Mouse (Mus musculus): ENCODE measurements around the gene Olfml2b. TPM values are rescaled to one million over a fixed set of nuclear protein-coding genes. Genes with fewer than 3 reads are reported as not detected.

Gene Olfml2b
- polyA plus RNA-seq, 1 experiment from 2014 or later, result 5.2 TPM

- DNase-seq (ENCODE audit: low spot score), result no peak
- Histone ChIP-seq H3K9me3 (ENCODE audit: control insufficient read depth, low read length) (no peaks in the 10 kb centered on the region), H3K4me2 (replicated peaks) (no peak overlapping the region), H3K27me3 (ENCODE audit: control insufficient read depth, insufficient read depth, low read length) (no peaks in the 10 kb centered on the region), H3K4me1 (replicated peaks; ENCODE audit: control insufficient read depth, insufficient read depth, low read length) (no peaks in the 10 kb centered on the region), H3K9ac (no peak overlapping the region), H3K4me3 (replicated peaks; ENCODE audit: low read length) (no peak overlapping the region), H3K36me3 (replicated peaks; ENCODE audit: control insufficient read depth, insufficient read depth) (0 out of 2 replicates have a peak, but pooled peaks cover 7% of the 10 kb centered on the region), H3K27ac (no peak overlapping the region)
- no peak for ATAC-seq (ENCODE audit: low FRiP score)
- WGBS, result 88% methylated on average over 2 of the region's 2 CpGs
Measured at GRCm38 (mm10) chr1:170679624-170680023, 35.3 kb downstream of the Olfml2b start.

GRCm38 (mm10) chr1:170683863-170684262 lies 39.5 kb downstream of the Olfml2b start:
- no peak overlapping the region for H3K27ac ChIP-seq
- 89% methylated on average over 6 of the region's 6 CpGs for WGBS
- H3K36me3 ChIP-seq (replicated peaks; ENCODE audit: control insufficient read depth, insufficient read depth), result 0 out of 2 replicates have a peak, but pooled peaks cover 7% of the 10 kb centered on the region
- no peak overlapping the region for H3K9ac ChIP-seq
- no peaks in the 10 kb centered on the region for H3K4me1 ChIP-seq (replicated peaks; ENCODE audit: control insufficient read depth, insufficient read depth, low read length)
- H3K4me2 ChIP-seq (replicated peaks), result no peak overlapping the region
- ATAC-seq (ENCODE audit: low FRiP score) (no peak), DNase-seq (ENCODE audit: low spot score) (no peak)
- H3K4me3 ChIP-seq (replicated peaks; ENCODE audit: low read length), result no peak overlapping the region
- no peaks in the 10 kb centered on the region for H3K9me3 ChIP-seq (ENCODE audit: control insufficient read depth, low read length)
- H3K27me3 ChIP-seq (ENCODE audit: control insufficient read depth, insufficient read depth, low read length), result no peaks in the 10 kb centered on the region

DNA sequence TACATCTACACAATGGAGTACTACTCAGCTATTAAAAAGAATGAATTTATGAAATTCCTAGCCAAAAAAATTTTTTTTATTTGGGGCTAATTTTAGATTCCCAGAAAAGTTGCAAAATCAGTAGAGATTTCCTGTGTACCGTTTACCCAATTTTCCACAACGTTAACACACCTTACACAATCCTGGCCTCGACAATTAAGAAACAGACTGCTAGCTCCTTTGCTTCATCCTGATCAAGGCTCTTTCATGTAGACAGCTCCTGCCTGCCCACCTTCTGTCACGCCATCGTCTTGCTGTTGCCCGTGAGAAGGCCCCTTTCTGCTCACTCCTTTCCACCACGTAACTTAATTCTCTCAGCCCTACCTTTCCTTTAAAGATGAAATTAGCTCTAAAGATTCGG lies 45.4 kb downstream of the Olfml2b start:
- no peak for ATAC-seq (ENCODE audit: low FRiP score)
- no peaks in the 10 kb centered on the region for H3K27me3 ChIP-seq (ENCODE audit: control insufficient read depth, insufficient read depth, low read length)
- WGBS, result 97% methylated on average over 8 of the region's 8 CpGs

DNA sequence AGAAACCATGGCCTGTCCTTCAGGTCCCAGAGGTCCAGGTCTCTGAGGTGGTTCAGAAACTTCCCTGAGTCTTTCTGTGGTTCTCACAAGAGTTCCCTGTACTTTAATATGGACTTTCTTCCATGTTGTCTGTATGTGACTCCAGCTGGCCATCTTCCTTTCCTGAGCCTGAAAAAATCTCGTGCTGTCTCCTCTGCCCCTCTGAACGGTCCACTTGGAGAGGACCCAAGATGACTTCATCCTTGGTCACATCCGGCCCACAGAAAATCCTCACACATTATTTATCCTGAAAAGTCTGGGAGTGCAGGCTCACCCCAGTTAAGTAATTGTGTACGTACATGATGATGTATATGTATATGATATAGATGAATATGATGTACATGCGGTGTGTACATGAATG lies 47.0 kb downstream of the Olfml2b start:
- no peaks in the 10 kb centered on the region for H3K36me3 ChIP-seq (replicated peaks; ENCODE audit: control insufficient read depth, insufficient read depth)
- WGBS, result 93% methylated on average over 5 of the region's 5 CpGs
- H3K4me2 ChIP-seq (replicated peaks), result no peak overlapping the region

More for the DNA sequence above, 45.4 kb downstream of the Olfml2b start:
- Histone ChIP-seq H3K9ac (no peak overlapping the region), H3K36me3 (replicated peaks; ENCODE audit: control insufficient read depth, insufficient read depth) (no peaks in the 10 kb centered on the region), H3K27ac (no peak overlapping the region), H3K4me1 (replicated peaks; ENCODE audit: control insufficient read depth, insufficient read depth, low read length) (no peaks in the 10 kb centered on the region), H3K9me3 (ENCODE audit: control insufficient read depth, low read length) (no peaks in the 10 kb centered on the region), H3K4me3 (replicated peaks; ENCODE audit: low read length) (no peak overlapping the region), H3K4me2 (replicated peaks) (no peak overlapping the region)
- DNase-seq (ENCODE audit: low spot score), result no peak

GRCm38 (mm10) chr1:170694821-170695291 lies 50.5 kb downstream of the Olfml2b start:
- Histone ChIP-seq H3K4me2 (replicated peaks) (no peak overlapping the region), H3K4me3 (replicated peaks; ENCODE audit: low read length) (no peak overlapping the region), H3K9me3 (ENCODE audit: control insufficient read depth, low read length) (no peaks in the 10 kb centered on the region), H3K4me1 (replicated peaks; ENCODE audit: control insufficient read depth, insufficient read depth, low read length) (no peaks in the 10 kb centered on the region), H3K9ac (no peak overlapping the region), H3K27me3 (ENCODE audit: control insufficient read depth, insufficient read depth, low read length) (no peaks in the 10 kb centered on the region), H3K27ac (no peak overlapping the region), H3K36me3 (replicated peaks; ENCODE audit: control insufficient read depth, insufficient read depth) (no peaks in the 10 kb centered on the region)
- DNase-seq (ENCODE audit: low spot score) (no peak), ATAC-seq (ENCODE audit: low FRiP score) (no peak)
- WGBS, result 57% methylated on average over 5 of the region's 5 CpGs

More for the DNA sequence above, 47.0 kb downstream of the Olfml2b start:
- no peaks in the 10 kb centered on the region for H3K4me1 ChIP-seq (replicated peaks; ENCODE audit: control insufficient read depth, insufficient read depth, low read length)
- H3K9ac ChIP-seq, result no peak overlapping the region
- ATAC-seq (ENCODE audit: low FRiP score), result no peak
- no peaks in the 10 kb centered on the region for H3K27me3 ChIP-seq (ENCODE audit: control insufficient read depth, insufficient read depth, low read length)
- no peak overlapping the region for H3K4me3 ChIP-seq (replicated peaks; ENCODE audit: low read length)
- no peak for DNase-seq (ENCODE audit: low spot score)
- H3K9me3 ChIP-seq (ENCODE audit: control insufficient read depth, low read length), result no peaks in the 10 kb centered on the region
- H3K27ac ChIP-seq, result no peak overlapping the region

GRCm38 (mm10) chr1:170695326-170695725 lies 51.0 kb downstream of the Olfml2b start:
- H3K27ac ChIP-seq, result no peak overlapping the region
- no peak overlapping the region for H3K9ac ChIP-seq
- H3K27me3 ChIP-seq (ENCODE audit: control insufficient read depth, insufficient read depth, low read length), result no peaks in the 10 kb centered on the region
- no peak for DNase-seq (ENCODE audit: low spot score)
- H3K4me1 ChIP-seq (replicated peaks; ENCODE audit: control insufficient read depth, insufficient read depth, low read length), result no peaks in the 10 kb centered on the region
- WGBS, result 55% methylated on average over 6 of the region's 6 CpGs
- no peaks in the 10 kb centered on the region for H3K9me3 ChIP-seq (ENCODE audit: control insufficient read depth, low read length)
- no peaks in the 10 kb centered on the region for H3K36me3 ChIP-seq (replicated peaks; ENCODE audit: control insufficient read depth, insufficient read depth)
- no peak for ATAC-seq (ENCODE audit: low FRiP score)
- H3K4me2 ChIP-seq (replicated peaks), result no peak overlapping the region
- no peak overlapping the region for H3K4me3 ChIP-seq (replicated peaks; ENCODE audit: low read length)

- no peaks in the 10 kb centered on the region for H3K36me3 ChIP-seq (replicated peaks; ENCODE audit: control insufficient read depth, insufficient read depth)
- no peak for DNase-seq (ENCODE audit: low spot score)
- H3K4me1 ChIP-seq (replicated peaks; ENCODE audit: control insufficient read depth, insufficient read depth, low read length), result no peaks in the 10 kb centered on the region
- no peak overlapping the region for H3K4me2 ChIP-seq (replicated peaks)
- 98% methylated on average over 8 of the region's 8 CpGs for WGBS
- no peaks in the 10 kb centered on the region for H3K9me3 ChIP-seq (ENCODE audit: control insufficient read depth, low read length)
- no peak overlapping the region for H3K4me3 ChIP-seq (replicated peaks; ENCODE audit: low read length)
- no peak overlapping the region for H3K27ac ChIP-seq
- no peak overlapping the region for H3K9ac ChIP-seq
- H3K27me3 ChIP-seq (ENCODE audit: control insufficient read depth, insufficient read depth, low read length), result no peaks in the 10 kb centered on the region
- ATAC-seq (ENCODE audit: low FRiP score), result no peak
Measured at GRCm38 (mm10) chr1:170696996-170697395, 52.7 kb downstream of the Olfml2b start.

DNA sequence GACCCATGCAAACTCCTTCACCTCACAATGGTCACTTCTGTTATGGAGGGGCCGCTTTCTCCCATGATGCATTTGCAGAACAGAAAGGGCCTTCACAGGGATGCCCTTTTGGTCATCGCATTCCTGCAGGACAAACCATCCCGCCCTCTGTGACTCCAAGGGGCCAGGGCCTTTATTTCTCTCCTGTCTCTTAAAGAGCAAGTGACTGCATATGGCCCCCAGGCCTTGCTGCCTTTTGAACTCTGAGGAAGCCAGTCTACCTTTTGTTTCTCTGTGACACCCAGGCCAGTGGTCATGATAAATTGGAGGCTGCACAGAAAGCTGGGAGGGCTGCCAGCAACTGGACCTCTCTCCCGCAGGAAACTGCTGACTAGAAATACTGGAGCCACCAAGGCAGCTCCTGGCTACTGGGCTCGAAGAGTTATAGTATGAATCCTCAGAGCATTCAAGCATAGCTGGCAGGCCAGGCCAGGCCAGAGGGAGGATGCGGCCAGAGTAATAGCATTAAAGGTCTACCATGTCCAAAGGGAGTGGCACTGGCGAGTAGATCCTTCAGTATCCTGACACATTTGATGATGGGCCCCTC lies 53.5 kb downstream of the Olfml2b start:
- H3K4me1 ChIP-seq (replicated peaks; ENCODE audit: control insufficient read depth, insufficient read depth, low read length), result no peaks in the 10 kb centered on the region
- 60% methylated on average over 7 of the region's 7 CpGs for WGBS
- H3K9me3 ChIP-seq (ENCODE audit: control insufficient read depth, low read length), result no peaks in the 10 kb centered on the region
- no peak overlapping the region for H3K4me3 ChIP-seq (replicated peaks; ENCODE audit: low read length)
- DNase-seq (ENCODE audit: low spot score), result no peak
- H3K36me3 ChIP-seq (replicated peaks; ENCODE audit: control insufficient read depth, insufficient read depth), result no peaks in the 10 kb centered on the region
- H3K4me2 ChIP-seq (replicated peaks), result no peak overlapping the region
- no peak overlapping the region for H3K27ac ChIP-seq
- no peak overlapping the region for H3K9ac ChIP-seq
- no peaks in the 10 kb centered on the region for H3K27me3 ChIP-seq (ENCODE audit: control insufficient read depth, insufficient read depth, low read length)
- ATAC-seq (ENCODE audit: low FRiP score), result no peak

DNA sequence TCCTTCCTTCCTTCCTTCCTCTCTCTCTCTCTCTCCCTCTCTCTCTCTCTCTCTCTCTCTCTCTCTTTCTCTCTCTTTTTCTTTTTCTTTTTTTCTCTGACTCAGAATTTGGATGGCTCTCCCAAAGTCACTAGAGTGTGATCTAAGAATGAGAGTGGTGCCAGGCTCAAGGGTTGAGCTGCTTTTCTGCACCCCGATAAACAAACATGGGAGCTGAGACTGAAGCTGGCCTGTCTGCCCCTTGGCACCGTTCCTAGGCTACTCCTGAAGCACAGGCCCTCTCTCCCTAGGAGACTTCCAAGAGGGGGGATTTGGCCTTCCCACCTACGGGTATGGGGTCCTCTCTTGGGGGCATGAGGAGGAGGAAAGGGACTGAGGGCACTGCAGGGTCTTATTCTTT lies 54.4 kb downstream of the Olfml2b start:
- Histone ChIP-seq H3K36me3 (replicated peaks; ENCODE audit: control insufficient read depth, insufficient read depth) (no peaks in the 10 kb centered on the region), H3K27ac (no peak overlapping the region), H3K27me3 (ENCODE audit: control insufficient read depth, insufficient read depth, low read length) (no peaks in the 10 kb centered on the region), H3K9me3 (ENCODE audit: control insufficient read depth, low read length) (no peaks in the 10 kb centered on the region), H3K9ac (no peak overlapping the region), H3K4me2 (replicated peaks) (no peak overlapping the region), H3K4me1 (replicated peaks; ENCODE audit: control insufficient read depth, insufficient read depth, low read length) (no peaks in the 10 kb centered on the region), H3K4me3 (replicated peaks; ENCODE audit: low read length) (no peak overlapping the region)
- DNase-seq (ENCODE audit: low spot score) (no peak), ATAC-seq (ENCODE audit: low FRiP score) (no peak)
- 86% methylated on average over 3 of the region's 3 CpGs for WGBS

DNA sequence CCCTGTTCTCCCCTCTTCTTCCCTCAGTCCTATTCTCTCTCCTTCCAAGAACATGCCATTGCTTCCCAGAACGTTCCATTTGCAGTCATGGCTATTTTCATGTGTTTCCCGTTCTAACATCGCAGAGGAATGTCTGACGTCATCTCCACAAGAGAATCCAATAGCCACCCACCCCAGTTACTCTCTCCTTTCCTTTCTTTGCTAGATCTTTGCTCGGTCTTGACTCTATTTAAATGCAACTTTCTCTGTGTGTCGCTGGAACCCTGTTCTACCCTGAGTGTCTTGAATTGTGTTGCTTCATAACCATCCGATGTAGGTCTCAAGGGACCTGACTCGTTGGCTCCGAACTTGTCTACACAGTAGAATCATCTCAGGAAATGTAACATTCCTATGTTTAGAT lies 55.2 kb downstream of the Olfml2b start:
- Histone ChIP-seq H3K4me3 (replicated peaks; ENCODE audit: low read length) (no peak overlapping the region), H3K36me3 (replicated peaks; ENCODE audit: control insufficient read depth, insufficient read depth) (no peaks in the 10 kb centered on the region), H3K4me1 (replicated peaks; ENCODE audit: control insufficient read depth, insufficient read depth, low read length) (no peaks in the 10 kb centered on the region), H3K27me3 (ENCODE audit: control insufficient read depth, insufficient read depth, low read length) (no peaks in the 10 kb centered on the region), H3K9me3 (ENCODE audit: control insufficient read depth, low read length) (no peaks in the 10 kb centered on the region), H3K27ac (no peak overlapping the region), H3K4me2 (replicated peaks) (no peak overlapping the region), H3K9ac (no peak overlapping the region)
- ATAC-seq (ENCODE audit: low FRiP score) (no peak), DNase-seq (ENCODE audit: low spot score) (no peak)
- 89% methylated on average over 9 of the region's 9 CpGs for WGBS
